Mouse (Mus musculus) liver, embryonic 15.5 days (tissue): Measurements from ENCODE around the gene Ankrd35. TPM values are rescaled to one million over a fixed set of nuclear protein-coding genes. Genes with fewer than 3 reads are reported as not detected.
"Not testable (repeated sequence)": the region's sequence is repeated elsewhere in the genome, so short reads cannot be mapped to it uniquely, and the experiment has no call there.

Experiments used
- ATAC-seq: fragments of 200-750 bp; cut with Nextera tagmentation; 2 replicates; pipeline ENCODE4 v1.8.0; 2017; ENCODE audit warnings: moderate number of reproducible peaks, mild to moderate bottlenecking, moderate library complexity; ENCODE audit not compliant: insufficient read depth
- H3K27ac ChIP-seq: fragments of 300-500 bp; sonication (generic); replicated peaks from 2 replicates; pipeline ENCODE4 v1.5.1; 2015; ENCODE audit warnings: mild to moderate bottlenecking, inconsistent platforms
- H3K27me3 ChIP-seq: fragments of 300-500 bp; sonication (generic); 2 replicates; pipeline ENCODE4 v1.6.1; 2015; ENCODE audit warnings: mild to moderate bottlenecking, inconsistent platforms
- H3K36me3 ChIP-seq: fragments of 300-500 bp; sonication (generic); replicated peaks from 2 replicates; pipeline ENCODE4 v1.6.1; 2015; ENCODE audit warnings: moderate library complexity, mild to moderate bottlenecking, inconsistent platforms
- H3K4me1 ChIP-seq: fragments of 300-500 bp; sonication (generic); replicated peaks from 2 replicates; pipeline ENCODE4 v1.6.1; 2015; ENCODE audit warnings: inconsistent platforms
- H3K4me2 ChIP-seq: fragments of 300-500 bp; sonication (generic); 2 replicates; pipeline ENCODE4 v1.6.1; 2015; ENCODE audit warnings: moderate library complexity, mild to moderate bottlenecking, inconsistent platforms
- H3K4me3 ChIP-seq: fragments of 300-500 bp; sonication (generic); replicated peaks from 2 replicates; pipeline ENCODE4 v1.5.1; 2015; ENCODE audit warnings: mild to moderate bottlenecking, inconsistent platforms
- H3K9ac ChIP-seq: fragments of 300-500 bp; sonication (generic); 2 replicates; pipeline ENCODE4 v1.6.1; 2015; ENCODE audit warnings: moderate library complexity, mild to moderate bottlenecking, inconsistent platforms
- H3K9me3 ChIP-seq: fragments of 300-500 bp; sonication (generic); replicated peaks from 2 replicates; pipeline ENCODE4 v1.6.1; 2016; ENCODE audit warnings: inconsistent platforms
- WGBS: fragments of 180-500 bp; shearing (Covaris S2); methylation state at CpG from one replicate; pipeline ENCODE4 v1.1.7; 2015; ENCODE audit warnings: mixed read lengths; ENCODE audit not compliant: insufficient replicate concordance; 5-methylcytosine and 5-hydroxymethylcytosine counted together
- polyA plus RNA-seq: library from polyadenylated mRNA; unstranded; fragments of >200 nt; fragmentation: Nextera tagmentation; extraction: Ambion mirVana; gene quantifications from 2 replicates; pipeline ENCODE4 v1.2.1, GENCODE M21; 2015

Gene Ankrd35
- polyA plus RNA-seq, 1 experiment from 2014 or later, result 0.53 TPM

DNA sequence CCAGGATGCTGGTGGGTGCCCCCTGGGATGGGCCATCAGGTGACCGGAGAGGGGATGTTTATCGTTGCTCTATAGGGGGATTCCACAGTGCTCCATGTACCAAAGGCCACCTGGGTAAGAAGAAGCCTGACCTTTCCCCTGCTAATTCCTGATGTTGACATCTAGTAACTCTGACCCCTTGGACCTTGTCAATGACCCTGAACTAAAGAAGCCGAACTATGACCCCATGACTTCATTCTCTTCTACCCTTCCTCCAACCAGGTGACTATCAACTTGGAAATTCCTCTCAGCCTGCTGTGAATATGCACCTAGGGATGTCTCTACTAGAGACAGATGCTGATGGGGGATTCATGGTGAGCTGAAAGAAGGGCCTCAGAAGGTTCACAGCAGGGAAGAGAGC, 22.6 kb upstream of the Ankrd35 start:
- Histone ChIP-seq H3K4me1 (no peaks in the 10 kb centered on the region), H3K27ac (no peak overlapping the region), H3K27me3 (no peaks in the 10 kb centered on the region), H3K4me3 (no peak overlapping the region), H3K9me3 (no peaks in the 10 kb centered on the region), H3K9ac (no peak overlapping the region), H3K36me3 (peaks cover 21% of the 10 kb centered on the region), H3K4me2 (no peak overlapping the region)
- 63% methylated on average over 3 of the region's 3 CpGs for WGBS
- no peak for ATAC-seq

DNA sequence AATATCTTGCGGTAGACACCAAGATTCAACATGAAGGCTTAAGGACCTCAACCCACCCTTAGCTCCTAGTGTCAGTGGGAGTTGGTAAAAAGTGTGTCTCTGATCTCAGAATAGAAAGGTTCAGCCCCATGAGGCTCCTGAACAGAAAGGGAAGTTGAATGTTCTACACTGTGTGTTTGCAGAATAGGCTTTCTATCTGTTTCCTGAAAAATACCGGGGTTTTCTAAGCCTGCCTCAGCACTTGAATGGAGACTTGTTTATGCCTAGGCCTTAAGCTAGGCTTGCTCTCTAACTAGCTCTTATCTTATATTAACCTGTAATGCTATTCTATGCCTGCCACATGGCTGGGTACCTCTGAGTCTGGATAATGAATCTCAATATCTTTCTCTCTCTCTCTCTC, 9.0 kb upstream of the Ankrd35 start:
- H3K4me2 ChIP-seq, result no peak overlapping the region
- H3K9me3 ChIP-seq, result no peaks in the 10 kb centered on the region
- no peaks in the 10 kb centered on the region for H3K36me3 ChIP-seq
- no peak for ATAC-seq
- no peak overlapping the region for H3K4me3 ChIP-seq
- no peak overlapping the region for H3K27ac ChIP-seq
- H3K4me1 ChIP-seq, result peaks cover 8% of the 10 kb centered on the region
- no peak overlapping the region for H3K9ac ChIP-seq
- WGBS, result 43% methylated on average over 2 of the region's 2 CpGs
- H3K27me3 ChIP-seq, result no peaks in the 10 kb centered on the region

- 59% methylated on average over 8 of the region's 8 CpGs for WGBS
Measured at GRCm38 (mm10) chr3:96662731-96663316, 7.1 kb upstream of the Ankrd35 start.

DNA sequence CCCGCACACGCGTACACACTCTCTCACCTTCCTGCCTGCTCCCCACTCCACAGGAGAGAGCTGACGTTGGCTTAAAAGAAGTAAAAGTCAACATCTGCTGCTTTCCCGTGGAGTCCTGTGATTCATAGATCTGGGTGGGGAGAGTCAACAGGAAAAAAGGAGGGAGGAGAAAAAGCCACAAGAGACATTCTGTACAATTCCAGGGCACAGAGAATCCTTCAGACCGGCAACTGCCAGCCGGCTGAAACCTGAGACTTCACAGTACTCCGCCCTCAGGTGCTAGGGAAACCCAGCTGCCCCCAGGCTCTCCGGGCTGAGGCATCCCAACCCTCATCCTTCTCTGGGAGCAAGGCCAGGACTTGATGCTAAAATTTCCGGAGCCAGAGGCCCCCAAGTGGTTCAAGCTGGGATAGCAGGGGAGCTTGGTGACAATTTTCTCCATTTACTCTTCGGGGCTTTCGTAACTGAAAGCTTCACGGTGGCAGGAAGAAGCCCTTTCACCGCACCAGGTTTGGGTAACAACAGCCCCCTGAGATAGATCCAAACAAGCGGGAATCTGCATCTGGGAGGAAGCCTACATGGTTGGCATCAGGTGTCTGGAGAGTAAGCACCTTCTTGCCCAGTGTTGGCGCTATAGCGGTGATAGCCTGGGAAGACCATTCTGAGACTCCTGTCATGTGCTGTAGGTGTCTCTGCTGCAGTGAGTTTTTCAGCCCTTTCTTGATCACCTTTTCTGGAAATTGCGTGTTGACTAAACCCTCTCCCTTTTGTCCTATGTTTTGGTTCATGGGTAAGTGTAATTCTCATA, 6.3 kb upstream of the Ankrd35 start:
- WGBS, result 5% methylated on average over 16 of the region's 18 CpGs
- H3K4me2 ChIP-seq, result peak overlapping the region; percentile 54
- H3K4me3 ChIP-seq, result peak overlapping the region; percentile 17
- H3K9me3 ChIP-seq, result no peaks in the 10 kb centered on the region
- H3K36me3 ChIP-seq, result no peaks in the 10 kb centered on the region
- no peak overlapping the region for H3K9ac ChIP-seq
- H3K4me1 ChIP-seq, result peaks cover 8% of the 10 kb centered on the region
- no peak for ATAC-seq
- H3K27ac ChIP-seq, result no peak overlapping the region
- H3K27me3 ChIP-seq, result 0 out of 2 replicates have a peak, but pooled peaks cover 7% of the 10 kb centered on the region

More at GRCm38 (mm10) chr3:96662731-96663316, 7.1 kb upstream of the Ankrd35 start:
- no peak for ATAC-seq
- H3K9ac ChIP-seq, result no peak overlapping the region
- H3K4me1 ChIP-seq, result peaks cover 8% of the 10 kb centered on the region
- no peak overlapping the region for H3K27ac ChIP-seq
- no peak overlapping the region for H3K4me2 ChIP-seq
- H3K36me3 ChIP-seq, result no peaks in the 10 kb centered on the region
- H3K4me3 ChIP-seq, result no peak overlapping the region
- H3K9me3 ChIP-seq, result no peaks in the 10 kb centered on the region
- H3K27me3 ChIP-seq, result 0 out of 2 replicates have a peak, but pooled peaks cover 7% of the 10 kb centered on the region

DNA sequence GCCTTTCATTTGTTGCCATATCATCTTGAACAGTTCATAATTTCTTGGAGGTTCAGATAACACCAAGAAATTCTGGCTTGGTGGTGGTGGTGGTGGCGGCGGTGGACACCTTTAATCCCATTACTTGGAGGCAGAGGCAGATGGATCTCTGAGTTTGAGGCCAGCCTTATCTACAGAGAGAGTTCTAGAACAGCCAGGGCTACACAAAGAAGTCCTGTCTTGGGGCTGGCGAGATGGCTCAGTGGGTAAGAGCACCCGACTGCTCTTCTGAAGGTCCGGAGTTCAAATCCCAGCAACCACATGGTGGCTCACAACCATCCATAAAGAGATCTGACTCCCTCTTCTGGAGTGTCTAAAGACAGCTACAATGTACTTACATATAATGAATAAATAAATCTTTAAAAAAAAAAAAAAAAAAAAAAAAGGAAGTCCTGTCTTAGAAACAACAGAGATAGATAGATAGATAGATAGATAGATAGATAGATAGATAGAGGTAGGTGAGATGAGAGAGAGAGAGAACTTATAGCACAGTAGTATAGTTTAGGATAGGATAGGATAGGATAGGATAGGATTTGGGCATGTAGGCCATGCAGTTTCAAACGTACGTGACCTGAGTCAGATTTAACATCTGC, 4.1 kb upstream of the Ankrd35 start:
- H3K36me3 ChIP-seq, H3K4me2 ChIP-seq, H3K9ac ChIP-seq, H3K27ac ChIP-seq, ATAC-seq, H3K9me3 ChIP-seq, H3K4me3 ChIP-seq: not testable (repeated sequence)
- 70% methylated on average over 7 of the region's 7 CpGs for WGBS
- Histone ChIP-seq H3K4me1 (peaks cover 22% of the 10 kb centered on the region), H3K27me3 (peaks cover 27% of the 10 kb centered on the region)

DNA sequence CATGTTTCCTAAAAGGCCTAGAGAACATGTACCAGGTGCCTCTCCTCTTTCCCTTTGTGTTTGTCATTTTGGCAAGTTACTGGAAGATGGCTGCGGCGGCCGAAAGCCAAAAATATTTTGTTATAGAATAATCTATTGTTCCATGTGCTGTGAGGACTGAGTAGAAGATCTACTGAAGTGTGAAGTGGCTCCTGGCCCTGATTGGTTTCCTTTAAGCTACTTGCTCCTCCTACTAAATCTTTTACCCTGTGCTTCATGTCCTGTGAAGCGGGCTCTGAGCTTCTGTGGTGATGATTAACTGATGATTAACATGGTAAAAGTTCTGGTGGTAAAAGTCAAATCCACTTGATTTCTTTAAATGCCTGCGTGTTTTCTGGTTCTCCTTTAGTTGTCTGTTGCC, 3.0 kb upstream of the Ankrd35 start:
- no peak for ATAC-seq
- no peak overlapping the region for H3K4me2 ChIP-seq
- H3K4me3 ChIP-seq, result no peak overlapping the region
- no peaks in the 10 kb centered on the region for H3K36me3 ChIP-seq
- peaks cover 37% of the 10 kb centered on the region for H3K27me3 ChIP-seq
- H3K4me1 ChIP-seq, result peaks cover 22% of the 10 kb centered on the region
- H3K9me3 ChIP-seq, result no peaks in the 10 kb centered on the region
- 74% methylated on average over 5 of the region's 5 CpGs for WGBS
- no peak overlapping the region for H3K27ac ChIP-seq
- no peak overlapping the region for H3K9ac ChIP-seq

DNA sequence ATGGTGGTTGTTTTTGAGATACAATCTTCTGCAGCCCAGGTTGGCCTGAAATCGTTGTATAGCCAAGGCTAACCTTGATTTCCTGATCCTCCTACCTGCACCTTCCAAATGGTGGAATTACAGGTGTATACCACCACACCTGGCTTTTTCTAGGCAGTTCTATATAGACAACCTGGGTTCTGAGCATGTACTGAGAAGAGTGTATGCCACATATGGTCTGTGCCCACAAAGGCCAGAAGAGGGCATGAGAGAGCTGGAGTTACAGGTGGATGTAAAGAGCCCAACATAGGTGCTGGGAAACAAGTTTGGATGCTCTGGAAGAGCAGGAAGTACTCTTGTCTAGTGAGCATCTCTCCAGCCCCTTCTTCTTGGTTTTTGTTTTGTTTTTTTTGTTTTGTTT, 2.6 kb upstream of the Ankrd35 start:
- WGBS, result 20% methylated on average over 1 of the region's 1 CpGs
- Histone ChIP-seq H3K27me3 (peaks cover 41% of the 10 kb centered on the region), H3K27ac (no peak overlapping the region), H3K9me3 (no peaks in the 10 kb centered on the region), H3K4me1 (peaks cover 22% of the 10 kb centered on the region), H3K36me3 (no peaks in the 10 kb centered on the region), H3K9ac (no peak overlapping the region), H3K4me2 (no peak overlapping the region), H3K4me3 (no peak overlapping the region)
- no peak for ATAC-seq

DNA sequence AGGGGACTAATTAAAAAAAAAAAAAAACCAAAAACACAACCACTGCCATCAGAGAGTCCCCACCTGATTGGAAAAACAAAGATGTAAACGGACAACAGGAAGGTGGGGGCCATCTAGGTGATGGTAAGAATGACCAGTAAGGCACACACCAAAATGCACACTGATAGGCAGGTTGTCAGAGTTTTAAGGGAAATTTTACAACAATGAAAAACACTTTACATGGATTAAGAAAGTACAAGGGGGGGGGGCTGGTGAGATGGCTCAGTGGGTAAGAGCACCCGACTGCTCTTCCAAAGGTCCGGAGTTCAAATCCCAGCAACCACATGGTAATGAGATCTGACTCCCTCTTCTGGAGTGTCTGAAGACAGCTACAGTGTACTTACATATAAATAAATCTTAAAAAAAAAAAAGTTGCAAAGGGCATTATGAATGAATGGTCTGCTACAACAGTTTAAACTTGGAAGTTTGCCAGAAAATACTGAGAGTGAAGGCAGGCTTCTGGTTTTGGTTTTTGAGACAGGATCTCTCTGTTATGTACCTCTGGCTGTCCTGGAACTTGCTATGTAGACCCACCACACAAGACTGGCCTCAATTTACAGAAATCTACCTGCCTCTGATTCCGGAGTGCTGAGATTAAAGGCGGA, 1.4 kb upstream of the Ankrd35 start:
- Histone ChIP-seq H3K27me3 (peaks cover 41% of the 10 kb centered on the region), H3K4me2 (no peak overlapping the region), H3K27ac (no peak overlapping the region), H3K4me3 (no peak overlapping the region), H3K9ac (no peak overlapping the region), H3K4me1 (peaks cover 18% of the 10 kb centered on the region), H3K9me3 (no peaks in the 10 kb centered on the region), H3K36me3 (no peaks in the 10 kb centered on the region)
- no peak for ATAC-seq
- WGBS, result 83% methylated on average over 5 of the region's 5 CpGs

DNA sequence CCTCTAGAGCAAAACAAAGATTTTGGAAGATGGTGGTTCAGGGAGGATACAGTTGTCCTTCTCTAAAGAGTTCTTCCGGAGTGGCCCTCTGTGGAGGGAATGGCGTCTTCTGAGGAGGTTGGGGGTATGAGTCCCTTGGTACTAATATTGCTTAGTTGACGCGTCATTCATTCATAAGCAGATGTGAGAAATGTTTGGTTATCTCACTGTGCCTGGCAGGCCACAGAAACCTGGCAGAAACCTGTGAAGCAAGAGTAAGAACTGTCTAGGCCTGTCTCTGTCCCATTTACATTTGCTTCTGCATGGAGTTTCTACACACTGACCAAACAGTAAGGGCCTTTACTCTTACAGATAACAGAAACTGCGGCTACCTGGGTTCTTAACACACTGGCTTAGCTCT, 1.6 kb downstream of the Ankrd35 start:
- peaks cover 48% of the 10 kb centered on the region for H3K27me3 ChIP-seq
- H3K27ac ChIP-seq, result no peak overlapping the region
- H3K4me2 ChIP-seq, result no peak overlapping the region
- H3K9me3 ChIP-seq, result no peaks in the 10 kb centered on the region
- H3K4me1 ChIP-seq, result peaks cover 14% of the 10 kb centered on the region
- H3K9ac ChIP-seq, result no peak overlapping the region
- WGBS, result 82% methylated on average over 5 of the region's 5 CpGs
- H3K4me3 ChIP-seq, result no peak overlapping the region
- no peak for ATAC-seq
- H3K36me3 ChIP-seq, result no peaks in the 10 kb centered on the region

DNA sequence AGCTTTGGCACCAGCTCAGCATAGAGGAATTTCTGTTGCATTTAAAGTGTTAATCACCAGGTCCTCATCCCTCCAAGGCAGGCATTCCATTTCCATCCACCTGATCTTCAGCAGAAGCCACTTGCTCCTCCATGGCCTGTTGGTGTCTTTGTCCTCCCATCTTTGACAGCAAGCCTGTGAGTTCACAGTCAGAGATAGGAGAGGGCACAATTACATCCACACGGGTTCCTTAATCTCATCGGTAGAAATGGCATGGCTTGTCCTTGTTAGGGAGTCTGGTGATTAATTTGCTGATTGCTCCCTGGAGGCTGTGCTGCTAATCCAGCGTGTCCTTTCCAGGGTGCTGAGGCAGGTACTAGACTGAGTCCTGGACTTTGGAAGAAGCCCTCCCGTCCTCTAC, 3.6 kb downstream of the Ankrd35 start:
- ATAC-seq, result no peak
- Histone ChIP-seq H3K4me2 (no peak overlapping the region), H3K27ac (no peak overlapping the region), H3K4me1 (peaks cover 14% of the 10 kb centered on the region), H3K9ac (no peak overlapping the region), H3K36me3 (no peaks in the 10 kb centered on the region), H3K4me3 (no peak overlapping the region), H3K27me3 (peaks cover 42% of the 10 kb centered on the region), H3K9me3 (no peaks in the 10 kb centered on the region)
- 57% methylated on average over 4 of the region's 4 CpGs for WGBS

GRCm38 (mm10) chr3:96674442-96674841, 4.5 kb downstream of the Ankrd35 start:
- 71% methylated on average over 8 of the region's 8 CpGs for WGBS
- Histone ChIP-seq H3K4me2 (no peak overlapping the region), H3K9ac (no peak overlapping the region), H3K27ac (no peak overlapping the region), H3K4me1 (peaks cover 23% of the 10 kb centered on the region), H3K9me3 (no peaks in the 10 kb centered on the region), H3K27me3 (peaks cover 44% of the 10 kb centered on the region), H3K4me3 (no peak overlapping the region), H3K36me3 (no peaks in the 10 kb centered on the region)
- no peak for ATAC-seq
